Mouse (Mus musculus): ENCODE data around the gene Ptgr1. TPM values are rescaled to one million over a fixed set of nuclear protein-coding genes. Genes with fewer than 3 reads are reported as not detected.

Ptgr1 gene
- polyA plus RNA-seq, 1 experiment, result 130 TPM

DNA sequence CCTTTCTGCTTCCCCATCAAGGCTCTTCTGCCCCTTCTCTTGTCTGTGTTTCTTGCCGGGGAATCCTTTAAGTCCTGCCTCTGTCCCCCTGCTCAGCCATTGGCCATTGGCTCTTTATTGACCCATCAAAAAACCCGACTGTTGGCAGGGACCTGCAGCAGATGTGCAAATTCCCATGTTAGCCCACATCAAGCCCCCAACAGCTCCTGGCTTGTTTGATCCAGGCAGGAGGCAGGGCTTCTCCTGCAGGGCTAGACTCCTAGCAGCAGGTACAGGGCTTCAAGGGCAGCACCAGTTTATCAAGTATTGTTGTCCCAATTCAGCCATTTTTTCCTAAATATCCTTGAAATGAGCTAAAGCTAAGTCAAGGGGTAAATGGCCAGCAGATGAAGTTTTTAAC is 60.8 kb downstream of the Ptgr1 start:
- no peak for DNase-seq (ENCODE audit: low spot score)

DNA sequence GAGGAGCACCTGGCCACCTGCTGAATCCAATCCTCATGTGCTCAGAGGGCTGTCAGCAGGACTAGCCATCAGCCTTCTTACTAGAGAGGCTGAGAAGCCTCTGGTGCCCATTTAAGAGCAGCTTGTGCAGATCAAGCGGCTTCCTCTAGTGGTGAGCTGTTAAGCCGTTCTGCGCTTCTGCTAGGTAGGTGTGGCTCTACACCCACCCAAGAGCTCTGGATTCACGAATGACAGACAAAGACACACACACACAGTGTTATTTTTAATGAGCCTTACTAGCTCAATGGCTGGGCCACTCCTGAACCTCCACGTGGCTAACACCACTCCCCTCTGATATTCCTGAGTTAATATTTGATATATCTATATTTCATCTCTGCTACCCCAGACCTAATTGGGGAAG is 61.3 kb downstream of the Ptgr1 start:
- no peak for DNase-seq (ENCODE audit: low spot score)

DNA sequence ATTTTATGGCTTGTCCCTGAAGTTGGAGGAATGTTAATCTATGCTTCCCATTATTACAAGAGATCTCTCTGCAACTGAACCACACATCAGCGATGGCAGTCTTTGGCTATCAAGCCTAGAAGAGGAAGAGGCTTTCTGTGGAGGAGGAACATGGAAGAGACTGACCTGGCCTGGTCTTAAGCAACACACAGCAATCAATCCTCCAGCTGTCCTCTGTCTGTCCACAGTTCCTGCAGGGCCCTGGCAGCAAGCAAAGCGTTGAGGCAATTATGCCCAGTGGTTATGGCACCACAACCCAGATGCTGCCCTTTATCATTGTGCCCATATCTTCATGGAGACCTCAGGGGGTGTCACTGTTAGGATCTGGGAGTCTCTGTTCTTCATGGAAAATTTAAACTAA is 63.0 kb downstream of the Ptgr1 start:
- DNase-seq (ENCODE audit: low spot score), result no peak

Other genes starting within 250 kb of the Ptgr1 start
- gene Olfr267, start 199.4 kb downstream of the Ptgr1 start, polyA plus RNA-seq (2012; rRNA removed), result 0.01 TPM in 2 replicates
- gene Ecpas, start 74.4 kb downstream of the Ptgr1 start, polyA plus RNA-seq (2012; rRNA removed), result 25.0 and 31.5 TPM in 2 replicates
- gene Zkscan16, start 43.5 kb downstream of the Ptgr1 start, polyA plus RNA-seq (2012; rRNA removed), result 0.06 and 0.15 TPM in 2 replicates
- gene Dnajc25, start 7.9 kb upstream of the Ptgr1 start, polyA plus RNA-seq (2012; rRNA removed), result 10.2 and 10.8 TPM in 2 replicates
- not detected in 2 replicates for gene Gm20503, start 16.1 kb upstream of the Ptgr1 start, polyA plus RNA-seq (2012; rRNA removed)
- 46.3 and 49.5 TPM in 2 replicates for gene Gng10, start 48.0 kb upstream of the Ptgr1 start, polyA plus RNA-seq (2012; rRNA removed)
- not detected in 2 replicates for gene AI481877, start 151.9 kb upstream of the Ptgr1 start, polyA plus RNA-seq (2012; rRNA removed)
- gene Ugcg, start 202.1 kb upstream of the Ptgr1 start, polyA plus RNA-seq (2012; rRNA removed), result 36.3 and 44.3 TPM in 2 replicates